Mouse (Mus musculus) heart, postnatal 0 days (tissue): ENCODE measurements around the gene Cpox.

Source experiments
- CTCF ChIP-seq: IDR thresholded peaks from 2 replicates; pipeline ENCODE4 v1.5.1; 2016; ENCODE audit warnings: antibody characterized with exemption, control low read depth, low read depth
- EP300 ChIP-seq: IDR thresholded peaks from 2 replicates; pipeline ENCODE4 v1.6.1; 2016; ENCODE audit warnings: antibody characterized with exemption, low read depth

DNA sequence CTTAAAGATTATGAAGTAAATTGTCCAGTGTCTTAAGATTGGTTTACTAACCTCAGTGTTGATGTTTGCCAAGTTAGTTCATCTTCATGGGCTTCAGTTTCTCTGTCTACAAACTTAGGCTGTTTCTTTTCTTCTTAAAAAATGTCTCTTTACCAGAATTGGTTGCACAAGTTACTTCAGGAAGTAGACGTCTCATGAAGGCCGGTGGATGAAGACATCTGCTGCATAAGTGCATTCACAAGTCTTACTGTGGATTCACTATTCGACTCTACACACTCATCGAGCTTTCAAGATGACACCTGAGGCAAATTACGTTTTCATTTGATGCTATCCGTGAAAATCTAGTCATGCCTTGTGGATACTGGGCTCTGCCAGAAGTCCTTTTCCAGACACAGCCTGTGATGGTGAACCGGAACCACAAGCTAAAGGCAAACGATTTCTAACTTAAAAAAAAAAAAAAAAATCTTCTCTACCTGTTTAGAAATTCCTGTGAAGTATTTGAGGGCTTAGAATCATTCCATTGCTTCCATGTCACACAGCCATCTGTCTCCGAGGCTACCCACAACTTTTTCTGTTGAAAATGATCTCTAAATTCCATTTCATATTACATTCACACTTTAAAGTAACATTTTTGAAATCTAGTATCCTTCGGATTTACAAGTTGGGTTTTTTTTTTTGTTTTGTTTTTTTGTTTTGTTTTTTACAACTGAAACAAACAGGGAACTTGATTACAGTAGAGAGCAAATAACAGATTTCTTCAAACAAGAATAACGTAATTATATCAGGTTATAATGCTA is 56.8 kb downstream of the Cpox start:
- TF ChIP-seq EP300 = no peak
- no peak for TF ChIP-seq CTCF
